Mouse (Mus musculus): Measurements from ENCODE around the gene Polr1a.

The Polr1a gene

DNA sequence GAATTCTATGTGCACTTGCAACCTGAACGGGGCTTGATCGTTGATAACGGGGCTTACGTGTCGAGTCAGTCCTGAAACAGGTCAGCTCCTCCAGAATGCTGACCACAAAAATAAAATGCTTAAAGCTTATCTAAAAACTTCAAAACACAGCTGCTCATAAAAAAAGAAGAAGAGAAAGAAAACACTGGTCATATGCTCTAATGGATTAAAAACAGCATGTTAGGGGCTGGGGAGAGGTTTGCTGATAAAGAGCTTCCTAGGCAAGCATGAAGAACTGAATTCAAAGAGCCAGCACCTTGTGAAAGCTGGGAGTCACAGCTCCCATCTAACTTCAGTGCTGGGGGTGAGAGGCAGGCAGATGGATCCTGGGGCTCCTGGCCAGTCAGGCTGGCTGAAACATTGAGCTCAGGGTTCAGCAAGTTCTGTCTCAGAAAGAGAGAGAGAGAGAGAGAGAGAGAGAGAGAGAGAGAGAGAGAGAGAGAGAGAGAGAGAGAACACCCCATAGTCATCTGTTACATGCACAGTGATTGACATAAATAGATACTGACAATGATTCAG is 92.4 kb downstream of the Polr1a start:
- no peak for DNase-seq

DNA sequence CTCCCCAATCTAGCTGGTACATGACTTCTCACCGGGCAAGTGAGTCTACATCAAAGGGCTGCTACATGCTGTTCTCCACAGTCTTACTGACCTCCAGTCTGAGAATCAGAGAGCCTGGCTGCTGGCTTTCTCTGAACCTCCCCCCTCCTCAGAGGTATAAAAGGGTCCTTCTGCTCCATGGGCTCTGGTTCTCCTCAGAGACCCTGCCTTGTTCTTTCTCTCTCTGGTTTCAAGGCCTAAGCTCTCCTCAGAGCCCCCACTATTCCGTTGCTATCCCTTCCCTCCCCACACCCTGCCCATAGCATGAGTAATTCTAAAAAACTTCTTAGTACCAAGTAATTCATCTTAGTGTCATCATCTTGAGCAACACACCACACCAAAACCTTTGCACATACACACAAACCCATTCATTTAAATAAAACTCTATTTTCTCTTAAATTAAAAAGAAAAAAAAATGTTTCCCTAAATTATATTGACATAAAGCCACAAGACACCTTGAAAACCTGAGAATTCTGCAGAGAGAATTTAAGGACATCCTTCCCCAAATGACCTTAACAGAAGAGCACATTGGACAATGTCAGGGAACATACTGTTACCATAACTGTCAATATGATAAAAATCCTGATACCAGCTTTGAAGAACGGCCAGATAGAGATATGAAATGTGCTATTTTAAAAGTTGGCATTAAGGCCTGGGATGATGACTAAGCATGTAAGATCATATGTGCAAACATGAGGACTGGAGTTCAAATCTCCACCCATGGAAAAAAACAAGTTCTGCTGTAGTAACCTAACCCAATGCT is 98.8 kb downstream of the Polr1a start:
- DNase-seq: no peak

DNA sequence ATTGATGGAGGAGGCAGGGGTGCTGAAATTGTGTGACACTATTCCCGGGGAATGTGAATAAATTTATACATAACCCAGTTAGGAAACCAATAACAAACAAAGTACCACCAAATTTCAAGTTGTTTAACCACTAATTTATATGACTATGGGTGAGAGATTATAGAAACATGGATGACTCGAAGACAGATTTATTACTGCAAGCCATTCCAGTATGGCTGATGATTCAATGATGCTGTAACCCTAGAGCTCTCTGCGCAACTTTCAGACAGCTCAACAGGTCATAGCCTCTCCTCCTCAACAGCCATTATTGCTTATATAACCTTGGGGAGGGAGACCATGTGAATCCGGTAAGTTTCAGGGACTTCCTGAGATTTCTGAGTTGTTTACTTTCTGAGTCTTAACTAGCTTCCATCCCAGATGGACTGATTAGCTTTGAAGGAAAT is 99.4 kb downstream of the Polr1a start:
- DNase-seq: no peak

DNA sequence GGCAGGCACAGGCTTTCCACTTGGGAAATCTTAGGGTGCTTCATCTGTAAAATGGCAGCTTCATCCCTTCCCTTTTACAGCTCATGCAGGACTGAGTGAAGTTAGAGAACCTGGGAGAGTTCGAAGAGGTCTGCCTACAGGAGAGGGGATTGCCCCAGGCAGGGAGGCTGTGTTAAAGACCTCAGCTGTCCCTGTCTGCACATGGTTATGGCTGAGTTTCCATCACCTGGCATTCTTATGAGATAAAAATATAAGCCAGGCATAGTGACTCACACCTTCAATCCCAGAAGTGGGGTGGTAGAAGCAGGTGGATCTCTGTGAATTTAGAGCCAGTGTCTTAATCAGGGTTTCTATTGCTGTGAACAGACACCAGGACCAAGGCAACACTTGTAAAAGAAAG is 100.6 kb downstream of the Polr1a start:
- no peak for DNase-seq

DNA sequence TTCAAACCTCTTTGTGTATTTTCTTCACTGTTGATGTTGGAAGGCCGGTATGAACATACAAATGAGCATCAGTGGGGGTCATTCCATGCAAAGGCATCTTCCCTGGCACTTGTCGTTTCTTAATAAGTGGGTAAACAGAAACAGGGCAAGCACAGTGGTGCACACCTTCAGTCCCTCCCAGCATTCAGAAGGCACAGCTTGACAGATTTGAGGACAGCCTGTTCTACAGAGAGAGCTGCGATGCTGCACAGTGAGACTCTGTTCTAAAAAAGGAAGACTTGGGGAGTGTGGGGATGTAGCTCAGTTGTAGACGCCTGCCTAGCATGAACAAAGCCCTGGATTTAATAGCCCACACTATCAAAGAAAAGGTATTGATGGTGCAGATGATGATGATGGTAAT is 105.2 kb downstream of the Polr1a start:
- no peak for DNase-seq

DNA sequence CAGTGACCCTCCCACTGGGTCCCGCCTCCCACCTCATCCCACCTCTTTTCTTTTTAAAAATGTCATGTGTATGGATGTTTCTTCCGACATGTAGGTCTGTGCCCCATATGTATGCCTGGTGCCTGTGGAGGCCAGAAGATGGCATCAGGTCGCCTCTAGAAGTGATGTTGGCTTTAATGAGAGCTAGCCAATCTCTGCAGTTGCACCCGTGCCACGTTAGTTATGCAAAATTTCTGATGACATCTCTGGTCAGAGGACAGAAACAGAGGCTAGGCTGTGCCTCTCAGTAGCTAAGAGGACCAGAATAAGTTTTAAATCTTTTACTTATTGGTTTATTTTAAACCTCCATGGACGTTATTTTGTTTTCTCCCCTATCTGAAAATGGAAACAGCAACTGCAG is 109.2 kb downstream of the Polr1a start:
- DNase-seq: no peak

DNA sequence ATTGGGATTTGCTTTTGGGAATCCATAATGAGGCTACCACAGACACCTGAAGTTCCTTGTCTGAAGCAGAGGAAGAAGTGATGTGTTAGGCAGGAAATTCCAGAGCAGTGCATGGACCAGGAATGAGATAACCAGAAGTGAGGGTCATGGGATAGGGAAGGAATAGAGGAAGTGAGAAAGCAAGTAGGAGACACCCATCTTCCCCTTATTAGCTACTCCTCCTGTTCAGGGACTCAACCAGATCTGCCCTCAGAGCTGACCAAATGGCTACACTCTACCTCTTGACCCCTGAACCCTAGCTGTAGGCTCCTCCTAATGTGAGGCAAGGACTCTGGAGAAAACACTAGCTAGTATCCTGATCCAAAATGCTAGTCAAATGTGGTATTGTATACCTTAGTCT is 116.6 kb downstream of the Polr1a start:
- DNase-seq: no peak

DNA sequence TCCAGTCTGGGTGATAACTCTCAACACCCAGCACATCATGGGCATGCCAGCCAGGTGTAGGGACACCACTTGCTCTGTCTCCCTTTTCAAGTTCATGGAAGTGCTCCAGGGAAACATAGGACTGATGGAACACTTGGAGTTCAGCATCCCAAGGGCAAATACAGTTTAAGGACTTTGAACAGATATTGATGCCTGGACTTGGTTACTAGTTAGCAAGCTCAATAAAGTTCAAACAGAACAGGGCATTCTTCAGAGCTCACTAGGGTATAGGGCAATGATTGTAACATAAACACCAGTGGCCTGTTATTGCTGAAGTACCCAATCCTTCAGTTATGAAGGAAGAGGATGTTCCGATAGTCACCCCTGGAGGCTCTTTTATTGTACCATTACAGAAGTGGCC is 119.2 kb downstream of the Polr1a start:
- DNase-seq: no peak

DNA sequence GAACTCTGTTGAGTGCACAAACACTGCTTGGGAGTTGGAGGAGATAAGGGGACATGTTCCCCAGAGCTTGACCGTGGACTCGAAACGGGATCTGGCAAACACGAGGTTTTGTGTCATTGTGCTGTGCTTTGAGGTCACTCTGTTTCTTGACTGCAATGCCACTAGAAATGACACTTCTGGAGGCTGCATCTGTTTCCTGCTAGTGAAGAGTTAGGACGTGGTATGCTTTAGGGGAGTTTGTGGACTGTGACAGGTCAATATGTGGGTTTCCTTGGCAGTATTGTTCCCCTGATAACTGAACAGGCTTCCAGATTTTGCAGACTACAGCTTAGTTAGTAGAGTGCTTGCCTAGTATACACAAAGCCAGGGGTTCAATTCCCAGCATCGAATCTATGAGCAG is 120.8 kb downstream of the Polr1a start:
- DNase-seq: no peak

All from lung, postnatal 10 days (tissue).